10 mouse cellular contexts compared by ENCODE assay signal in the genomic region with DNA sequence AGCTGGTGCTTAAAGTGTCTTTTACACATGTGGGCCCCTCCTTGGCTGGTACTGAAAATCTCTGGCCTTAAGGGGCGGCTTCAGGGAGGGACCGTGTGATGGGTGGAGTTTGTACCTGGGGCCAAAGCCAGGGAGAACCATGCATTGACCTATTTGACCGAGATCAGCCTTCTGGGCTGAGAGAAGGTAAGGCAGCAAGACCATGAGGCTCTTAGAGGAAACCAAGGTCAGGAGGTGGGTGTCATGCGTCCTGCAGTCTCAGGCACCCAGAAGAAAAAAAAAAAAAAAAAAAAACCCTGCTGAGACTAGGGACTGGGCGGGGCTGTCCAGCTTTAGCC. TPM values are rescaled to one million over a fixed set of nuclear protein-coding genes. Genes with fewer than 3 reads are reported as not detected.
DNase-seq lines count a peak whose midpoint lies in the region; ATAC-seq and TF ChIP-seq lines count a peak whose summit lies in the region.
"Had no signal": no experiment of that assay in that cellular context is flagged by ENCODE, and none has a peak within 500 bp of the region (broad histone marks: within the 10 kb centered on the region; RNA-seq: fewer than 3 reads in every experiment).

No protein-coding gene starts in this region.

- peak overlapping the region; percentile 34 for H3K9ac ChIP-seq in ES-E14 (ENCODE audit: insufficient read depth, low read depth, low read length, poor library complexity, severe bottlenecking)
- H3K9ac ChIP-seq in forebrain, embryonic 14.5 days (ENCODE audit: low read length), result peak overlapping the region; percentile 94
- peak overlapping the region; percentile 96 for H3K9ac ChIP-seq in midbrain, embryonic 13.5 days (replicated peaks)
- H3K9ac ChIP-seq: limb, embryonic 12.5 days had no signal

- no peak for DNase-seq in ES-E14 (ENCODE audit: low read depth, low spot score)
- no peak for DNase-seq in forebrain, embryonic 14.5 days (ENCODE audit: low spot score)
- no peak for DNase-seq in spleen, postnatal 4 days (ENCODE audit: low spot score in 2 of 2)
- DNase-seq in gastrocnemius, adult 18-20 months (ENCODE audit: low spot score), result no peak
- DNase-seq: adrenal gland, postnatal 10 days; thymus, postnatal 14 days had no signal

- no peak overlapping the region for H3K27ac ChIP-seq in ES-E14 (ENCODE audit: insufficient read depth, low read depth, low read length, poor library complexity, severe bottlenecking)
- H3K27ac ChIP-seq in forebrain, embryonic 14.5 days (ENCODE audit: low read depth, low read length), result peak overlapping the region; percentile 93; the same call in 1 of the 2 replicates
- H3K27ac ChIP-seq in midbrain, embryonic 13.5 days, result peak overlapping the region; percentile 96
- H3K27ac ChIP-seq: limb, embryonic 12.5 days had no signal

- H3K4me3 ChIP-seq in E14TG2a.4 (replicated peaks; ENCODE audit: low read length), result peak overlapping the region; percentile 82
- H3K4me3 ChIP-seq in ES-E14 (ENCODE audit: insufficient read depth in 1 of 2, low read depth in 1 of 2, low read length in 2 of 2, poor library complexity in 1 of 2, severe bottlenecking in 1 of 2), result peak overlapping the region; percentile 63 to 83
- H3K4me3 ChIP-seq in forebrain, embryonic 14.5 days (ENCODE audit: low read depth, low read length), result peak overlapping the region; percentile 81
- H3K4me3 ChIP-seq in midbrain, embryonic 13.5 days (replicated peaks), result peak overlapping the region; percentile 89

- peaks cover 20% of the 10 kb centered on the region for H3K27me3 ChIP-seq in E14TG2a.4 (ENCODE audit: insufficient read depth, low read length)
- H3K27me3 ChIP-seq in forebrain, embryonic 14.5 days (replicated peaks; ENCODE audit: control insufficient read depth, insufficient read depth, low read length), result peaks cover 4% of the 10 kb centered on the region; the same call in 1 of the 2 replicates
- H3K27me3 ChIP-seq in midbrain, embryonic 13.5 days, result peaks cover 14% of the 10 kb centered on the region; the same call in 1 of the 2 replicates

- TF ChIP-seq CTCF in E14TG2a.4 (conservative IDR thresholded peaks at IDR 0.05; ENCODE audit: low read length), result no peak

- WGBS in forebrain, embryonic 14.5 days, result 18% methylated on average over 5 of the region's 5 CpGs
- 9% methylated on average over 5 of the region's 5 CpGs for WGBS in midbrain, embryonic 13.5 days

- H3K4me2 ChIP-seq in forebrain, embryonic 14.5 days (ENCODE audit: low read length), result peak overlapping the region; percentile 58
- peak overlapping the region; percentile 77 for H3K4me2 ChIP-seq in midbrain, embryonic 13.5 days (replicated peaks)

- H3K36me3 ChIP-seq in E14TG2a.4 (ENCODE audit: insufficient read depth, low read length) (0 out of 2 replicates have a peak, but pooled peaks cover 3% of the 10 kb centered on the region), ES-E14 (ENCODE audit: control insufficient read depth, insufficient read depth, low read length, poor library complexity, severe bottlenecking) (no peaks in the 10 kb centered on the region)
- peaks cover 11% of the 10 kb centered on the region for H3K36me3 ChIP-seq in forebrain, embryonic 14.5 days (ENCODE audit: control insufficient read depth, insufficient read depth, low read length)
- H3K36me3 ChIP-seq in midbrain, embryonic 13.5 days, result peaks cover 12% of the 10 kb centered on the region
- H3K36me3 ChIP-seq: limb, embryonic 12.5 days had no signal

- H3K9me3 ChIP-seq in E14TG2a.4 (ENCODE audit: low read length) (no peaks in the 10 kb centered on the region), ES-E14 (ENCODE audit: control insufficient read depth, insufficient read depth, low read depth, low read length) (no peaks in the 10 kb centered on the region)
- no peaks in the 10 kb centered on the region for H3K9me3 ChIP-seq in forebrain, embryonic 14.5 days (replicated peaks; ENCODE audit: control insufficient read depth, low read length)
- no peaks in the 10 kb centered on the region for H3K9me3 ChIP-seq in midbrain, embryonic 13.5 days
- H3K9me3 ChIP-seq: limb, embryonic 12.5 days had no signal

- in situ Hi-C loops in ES-E14 (cut with MboI; ENCODE audit: low sequenced_read_pairs in 2 of 2, unreplicated experiment in 2 of 2), result no loop called here

- peaks cover 47% of the 10 kb centered on the region for H3K4me1 ChIP-seq in E14TG2a.4 (replicated peaks; ENCODE audit: low read depth, low read length)
- H3K4me1 ChIP-seq in ES-E14 (ENCODE audit: control insufficient read depth in 2 of 2, insufficient read depth in 2 of 2, low read length in 2 of 2, poor library complexity in 1 of 2), result peaks cover 0 to 11% of the 10 kb centered on the region in 2 experiments; a peak in 2 of 4 replicates
- peaks cover 8% of the 10 kb centered on the region for H3K4me1 ChIP-seq in forebrain, embryonic 14.5 days (ENCODE audit: control insufficient read depth, insufficient read depth, low read length)
- H3K4me1 ChIP-seq in midbrain, embryonic 13.5 days (replicated peaks), result peaks cover 33% of the 10 kb centered on the region

- no peak for ATAC-seq in forebrain, embryonic 14.5 days
- ATAC-seq in midbrain, embryonic 13.5 days, result peak; percentile 1; the same call in 1 of the 2 replicates
- no peak for ATAC-seq in erythroid progenitor cell, adult 5-6 weeks (replicated peaks; ENCODE audit: low FRiP score, poor library complexity, severe bottlenecking)

TF ChIP-seq in ES-E14, 5 proteins besides CTCF, POLR2A, EP300 and RAD21:
- no peak for TF ChIP-seq MAFK (IDR thresholded peaks at IDR 0.05; ENCODE audit: insufficient read depth, low read depth, low read length)
- no peak for TF ChIP-seq HCFC1 (IDR thresholded peaks at IDR 0.05; ENCODE audit: borderline replicate concordance, insufficient read depth, low read length)
- peak; percentile 65; the same call in 1 of the 2 replicates for TF ChIP-seq ZNF384 (IDR thresholded peaks at IDR 0.05; ENCODE audit: low read depth, low read length)

RNA-seq across cellular contexts. Expression of a gene that starts 1.3 kb away (rescaled TPM):
- total RNA-seq in ES-E14 (2012; rRNA removed), result 7.9 and 8.6 TPM in 2 replicates
- 1,166 and 1,263 TPM in 2 replicates for polyA plus RNA-seq in forebrain, embryonic 14.5 days (2014; fragmentation: Nextera tagmentation; extraction: Ambion mirVana)
- polyA plus RNA-seq in midbrain, embryonic 13.5 days (2015; fragmentation: Nextera tagmentation; extraction: Ambion mirVana), result 996 and 1,042 TPM in 2 replicates
- total RNA-seq in erythroid progenitor cell, adult 5-6 weeks (2015; ENCODE audit: low replicate concordance), result not detected in 2 replicates
- not detected in 2 replicates for total RNA-seq in erythroid progenitor cell, adult 5-6 weeks (2017; ENCODE audit: low replicate concordance)
- total RNA-seq in gastrocnemius, adult 18-20 months (2021), result not detected

RNA-seq across cellular contexts. Expression of a gene that starts 6.6 kb away (rescaled TPM):
- total RNA-seq in ES-E14 (2012; rRNA removed), result 133 and 209 TPM in 2 replicates
- 37.0 and 40.7 TPM in 2 replicates for polyA plus RNA-seq in forebrain, embryonic 14.5 days (2014; fragmentation: Nextera tagmentation; extraction: Ambion mirVana)
- 33.6 and 40.6 TPM in 2 replicates for polyA plus RNA-seq in midbrain, embryonic 13.5 days (2015; fragmentation: Nextera tagmentation; extraction: Ambion mirVana)
- total RNA-seq in erythroid progenitor cell, adult 5-6 weeks (2015; ENCODE audit: low replicate concordance), result 63.3 and 80.4 TPM in 2 replicates
- 52.0 and 60.7 TPM in 2 replicates for total RNA-seq in erythroid progenitor cell, adult 5-6 weeks (2017; ENCODE audit: low replicate concordance)
- 10 to 100 TPM in 1 of 2 experiments, 1 to 10 TPM in 1; 7.3 to 10.8 TPM for total RNA-seq in gastrocnemius, adult 18-20 months (2021)

RNA-seq across cellular contexts. Expression of a gene that starts 25.1 kb away (rescaled TPM):
- 15.2 and 16.4 TPM in 2 replicates for total RNA-seq in ES-E14 (2012; rRNA removed)
- 19.2 and 21.5 TPM in 2 replicates for polyA plus RNA-seq in forebrain, embryonic 14.5 days (2014; fragmentation: Nextera tagmentation; extraction: Ambion mirVana)
- 19.7 and 19.9 TPM in 2 replicates for polyA plus RNA-seq in midbrain, embryonic 13.5 days (2015; fragmentation: Nextera tagmentation; extraction: Ambion mirVana)
- 33.1 and 57.3 TPM in 2 replicates for total RNA-seq in erythroid progenitor cell, adult 5-6 weeks (2015; ENCODE audit: low replicate concordance)
- total RNA-seq in erythroid progenitor cell, adult 5-6 weeks (2017; ENCODE audit: low replicate concordance), result 29.0 and 55.1 TPM in 2 replicates
- 1 to 10 TPM; 7.2 to 8.7 TPM for total RNA-seq in gastrocnemius, adult 18-20 months (2021)

RNA-seq across cellular contexts. Expression of a gene that starts 51.8 kb away (rescaled TPM):
- 43.5 and 61.3 TPM in 2 replicates for total RNA-seq in ES-E14 (2012; rRNA removed)
- 44.6 and 55.6 TPM in 2 replicates for polyA plus RNA-seq in forebrain, embryonic 14.5 days (2014; fragmentation: Nextera tagmentation; extraction: Ambion mirVana)
- 71.5 and 78.5 TPM in 2 replicates for polyA plus RNA-seq in midbrain, embryonic 13.5 days (2015; fragmentation: Nextera tagmentation; extraction: Ambion mirVana)
- 2.9 and 10.1 TPM in 2 replicates for total RNA-seq in erythroid progenitor cell, adult 5-6 weeks (2015; ENCODE audit: low replicate concordance)
- 11.2 and 15.4 TPM in 2 replicates for total RNA-seq in erythroid progenitor cell, adult 5-6 weeks (2017; ENCODE audit: low replicate concordance)
- total RNA-seq in gastrocnemius, adult 18-20 months (2021), result 10 to 100 TPM; 11.7 to 12.4 TPM

RNA-seq across cellular contexts. Expression of a gene that starts 52.2 kb away (rescaled TPM):
- total RNA-seq in ES-E14 (2012; rRNA removed), result 32.8 and 36.3 TPM in 2 replicates
- polyA plus RNA-seq in forebrain, embryonic 14.5 days (2014; fragmentation: Nextera tagmentation; extraction: Ambion mirVana), result 58.6 and 63.5 TPM in 2 replicates
- 91.6 and 95.9 TPM in 2 replicates for polyA plus RNA-seq in midbrain, embryonic 13.5 days (2015; fragmentation: Nextera tagmentation; extraction: Ambion mirVana)
- total RNA-seq in erythroid progenitor cell, adult 5-6 weeks (2015; ENCODE audit: low replicate concordance), result 5.4 and 14.3 TPM in 2 replicates
- total RNA-seq in erythroid progenitor cell, adult 5-6 weeks (2017; ENCODE audit: low replicate concordance), result 9.0 and 10.8 TPM in 2 replicates
- total RNA-seq in gastrocnemius, adult 18-20 months (2021), result 10 to 100 TPM; 23.0 to 26.5 TPM

Comparison
In these comparisons a context has a peak if more than half of its experiments do, and no peak if none do; other contexts are left out.
1. H3K9ac ChIP-seq: peak in every context shown above with its lines; median percentile 96 in midbrain, embryonic 13.5 days; 94 in forebrain, embryonic 14.5 days; 34 in ES-E14.
2. RNA of a gene that starts 6.6 kb away (total RNA-seq): 133 to 209 TPM in ES-E14 and 52.0 to 80.4 TPM in erythroid progenitor cell, adult 5-6 weeks; 7.3 to 10.8 TPM in gastrocnemius, adult 18-20 months; every median in the first group is over 4 times any median in the second.
3. Peak in every context shown above with its lines, with median percentiles within 50 percentile points of each other: H3K4me3 ChIP-seq.